Mouse (Mus musculus): ENCODE results near the gene Nemf. TPM values are rescaled to one million over a fixed set of nuclear protein-coding genes. Genes with fewer than 3 reads are reported as not detected.
"Not testable (repeated sequence)": the region's sequence is repeated elsewhere in the genome, so short reads cannot be mapped to it uniquely, and the experiment has no call there.

Gene Nemf
- polyA plus RNA-seq, 2 experiments: 37.8 to 78.6 TPM

DNA sequence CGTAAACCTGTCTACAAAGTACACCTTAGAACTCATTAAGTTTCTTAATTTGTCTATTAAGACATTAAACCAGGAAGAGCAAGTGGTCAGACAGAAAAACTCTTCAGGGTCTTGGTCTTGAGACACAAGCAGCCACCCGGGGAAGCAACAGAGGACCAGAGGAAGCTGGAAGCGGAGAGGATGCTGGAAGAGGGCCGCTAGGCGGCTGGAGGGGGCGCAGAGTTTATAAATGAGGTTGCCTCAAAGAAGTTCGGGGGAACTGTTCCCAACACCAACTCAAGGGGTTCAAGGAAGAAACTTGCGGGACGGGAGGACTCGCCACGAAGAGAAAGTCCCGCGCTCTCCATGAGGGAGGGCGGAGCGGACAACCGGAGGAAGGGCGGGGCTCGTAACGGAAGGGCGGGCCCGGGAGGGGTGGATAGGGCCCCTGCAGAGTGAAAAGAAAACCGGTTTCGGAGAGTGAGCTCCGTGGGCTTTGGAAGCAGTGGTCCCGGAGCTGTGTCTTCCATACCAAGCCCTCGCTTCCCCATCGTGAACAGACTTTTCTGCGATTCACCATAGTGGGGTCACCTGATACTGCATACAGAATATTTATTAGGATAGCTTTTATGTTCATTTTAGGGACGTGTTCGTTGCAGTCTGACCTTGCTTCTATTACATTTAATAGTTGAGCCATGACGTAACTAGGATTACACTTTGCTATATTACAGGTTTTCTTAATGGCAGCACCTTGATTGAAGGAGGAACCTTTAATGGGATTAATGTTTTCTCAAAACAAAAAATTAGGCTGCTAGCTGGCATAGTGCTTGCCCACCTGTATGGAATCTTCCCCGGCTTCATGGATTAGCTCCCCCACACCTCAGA, 7.2 kb upstream of the Nemf start:
- WGBS: 6% methylated on average over 26 of the region's 32 CpGs
- peak; percentile 38 for ATAC-seq (ENCODE audit: low FRiP score, low read depth)
- Histone ChIP-seq H3K27me3 (ENCODE audit: control insufficient read depth, insufficient read depth, low read length) (no peaks in the 10 kb centered on the region), H3K4me3 (replicated peaks; ENCODE audit: low read length) (peak overlapping the region; percentile 40), H3K36me3 (ENCODE audit: control insufficient read depth, insufficient read depth, low read length) (no peaks in the 10 kb centered on the region), H3K9ac (ENCODE audit: low read depth, low read length, severe bottlenecking) (peak overlapping the region; percentile 50), H3K9me3 (ENCODE audit: control insufficient read depth, low read length) (no peaks in the 10 kb centered on the region), H3K4me2 (replicated peaks; ENCODE audit: low read depth, low read length, severe bottlenecking) (peak overlapping the region; percentile 56), H3K4me1 (ENCODE audit: control insufficient read depth, insufficient read depth, low read length) (peaks cover 15% of the 10 kb centered on the region; the same call in 1 of the 2 replicates), H3K27ac (replicated peaks; ENCODE audit: low read depth, low read length) (peak overlapping the region; percentile 76)
- TF ChIP-seq POLR2A (IDR thresholded peaks at IDR 0.05; ENCODE audit: borderline replicate concordance, extremely low read depth, insufficient read depth, insufficient read length): peak; percentile 55; the same call in 1 of the 2 replicates
- DNase-seq (ENCODE audit: low spot score): peak; percentile 77

GRCm38 (mm10) chr12:69363110-69363509, 6.1 kb upstream of the Nemf start:
- not testable (repeated sequence) for H3K27me3 ChIP-seq (ENCODE audit: control insufficient read depth, insufficient read depth, low read length); DNase-seq (ENCODE audit: low spot score); H3K9ac ChIP-seq (ENCODE audit: low read depth, low read length, severe bottlenecking); H3K36me3 ChIP-seq (ENCODE audit: control insufficient read depth, insufficient read depth, low read length); ATAC-seq (ENCODE audit: low FRiP score, low read depth); H3K9me3 ChIP-seq (ENCODE audit: control insufficient read depth, low read length); H3K4me3 ChIP-seq (replicated peaks; ENCODE audit: low read length); H3K27ac ChIP-seq (replicated peaks; ENCODE audit: low read depth, low read length); H3K4me2 ChIP-seq (replicated peaks; ENCODE audit: low read depth, low read length, severe bottlenecking)
- WGBS: 97% methylated on average over 7 of the region's 7 CpGs
- H3K4me1 ChIP-seq (ENCODE audit: control insufficient read depth, insufficient read depth, low read length): peaks cover 15% of the 10 kb centered on the region; the same call in 1 of the 2 replicates

DNA sequence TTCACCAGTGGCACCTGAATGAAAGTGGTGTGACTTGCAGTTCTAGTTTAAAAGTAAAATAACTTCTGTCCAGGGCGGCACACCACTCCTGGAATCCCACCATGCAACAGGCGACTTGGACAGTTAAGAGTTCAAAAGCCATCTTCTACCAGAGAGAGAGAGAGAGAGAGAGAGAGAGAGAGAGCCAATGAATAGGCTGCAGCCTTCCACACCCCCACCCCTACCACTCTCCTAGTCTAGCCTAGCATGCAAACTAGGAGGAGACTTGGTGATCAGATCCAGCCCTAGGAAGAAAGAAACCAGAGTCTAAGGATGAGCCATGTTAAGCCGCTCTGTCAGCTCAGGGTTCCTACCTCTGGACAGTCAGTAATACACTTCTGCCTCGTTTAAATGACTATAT, 5.4 kb upstream of the Nemf start:
- ATAC-seq (ENCODE audit: low FRiP score, low read depth): no peak
- Histone ChIP-seq H3K27me3 (ENCODE audit: control insufficient read depth, insufficient read depth, low read length) (no peaks in the 10 kb centered on the region), H3K9ac (ENCODE audit: low read depth, low read length, severe bottlenecking) (no peak overlapping the region), H3K4me2 (replicated peaks; ENCODE audit: low read depth, low read length, severe bottlenecking) (peak overlapping the region; percentile 75), H3K4me3 (replicated peaks; ENCODE audit: low read length) (0 out of 2 replicates have a peak overlapping the region, but pooled peaks have one; percentile 35), H3K36me3 (ENCODE audit: control insufficient read depth, insufficient read depth, low read length) (no peaks in the 10 kb centered on the region), H3K4me1 (ENCODE audit: control insufficient read depth, insufficient read depth, low read length) (peaks cover 15% of the 10 kb centered on the region; the same call in 1 of the 2 replicates), H3K27ac (replicated peaks; ENCODE audit: low read depth, low read length) (peak overlapping the region; percentile 92; the same call in 1 of the 2 replicates), H3K9me3 (ENCODE audit: control insufficient read depth, low read length) (no peaks in the 10 kb centered on the region)
- DNase-seq (ENCODE audit: low spot score): no peak
- TF ChIP-seq POLR2A (IDR thresholded peaks at IDR 0.05; ENCODE audit: borderline replicate concordance, extremely low read depth, insufficient read depth, insufficient read length): no peak
- 51% methylated on average over 4 of the region's 4 CpGs for WGBS

- peak overlapping the region; percentile 92 for H3K27ac ChIP-seq (replicated peaks; ENCODE audit: low read depth, low read length)
- peak overlapping the region; percentile 64 for H3K9ac ChIP-seq (ENCODE audit: low read depth, low read length, severe bottlenecking)
- TF ChIP-seq POLR2A (IDR thresholded peaks at IDR 0.05; ENCODE audit: borderline replicate concordance, extremely low read depth, insufficient read depth, insufficient read length): no peak
- H3K4me2 ChIP-seq (replicated peaks; ENCODE audit: low read depth, low read length, severe bottlenecking): peak overlapping the region; percentile 75
- ATAC-seq (ENCODE audit: low FRiP score, low read depth) (no peak), DNase-seq (ENCODE audit: low spot score) (no peak)
- H3K4me1 ChIP-seq (ENCODE audit: control insufficient read depth, insufficient read depth, low read length): peaks cover 15% of the 10 kb centered on the region; the same call in 1 of the 2 replicates
- H3K4me3 ChIP-seq (replicated peaks; ENCODE audit: low read length): peak overlapping the region; percentile 35
- no peaks in the 10 kb centered on the region for H3K9me3 ChIP-seq (ENCODE audit: control insufficient read depth, low read length)
- no peaks in the 10 kb centered on the region for H3K36me3 ChIP-seq (ENCODE audit: control insufficient read depth, insufficient read depth, low read length)
- H3K27me3 ChIP-seq (ENCODE audit: control insufficient read depth, insufficient read depth, low read length): no peaks in the 10 kb centered on the region
- 8% methylated on average over 10 of the region's 10 CpGs for WGBS
Measured at GRCm38 (mm10) chr12:69361919-69362318, 5.0 kb upstream of the Nemf start.

DNA sequence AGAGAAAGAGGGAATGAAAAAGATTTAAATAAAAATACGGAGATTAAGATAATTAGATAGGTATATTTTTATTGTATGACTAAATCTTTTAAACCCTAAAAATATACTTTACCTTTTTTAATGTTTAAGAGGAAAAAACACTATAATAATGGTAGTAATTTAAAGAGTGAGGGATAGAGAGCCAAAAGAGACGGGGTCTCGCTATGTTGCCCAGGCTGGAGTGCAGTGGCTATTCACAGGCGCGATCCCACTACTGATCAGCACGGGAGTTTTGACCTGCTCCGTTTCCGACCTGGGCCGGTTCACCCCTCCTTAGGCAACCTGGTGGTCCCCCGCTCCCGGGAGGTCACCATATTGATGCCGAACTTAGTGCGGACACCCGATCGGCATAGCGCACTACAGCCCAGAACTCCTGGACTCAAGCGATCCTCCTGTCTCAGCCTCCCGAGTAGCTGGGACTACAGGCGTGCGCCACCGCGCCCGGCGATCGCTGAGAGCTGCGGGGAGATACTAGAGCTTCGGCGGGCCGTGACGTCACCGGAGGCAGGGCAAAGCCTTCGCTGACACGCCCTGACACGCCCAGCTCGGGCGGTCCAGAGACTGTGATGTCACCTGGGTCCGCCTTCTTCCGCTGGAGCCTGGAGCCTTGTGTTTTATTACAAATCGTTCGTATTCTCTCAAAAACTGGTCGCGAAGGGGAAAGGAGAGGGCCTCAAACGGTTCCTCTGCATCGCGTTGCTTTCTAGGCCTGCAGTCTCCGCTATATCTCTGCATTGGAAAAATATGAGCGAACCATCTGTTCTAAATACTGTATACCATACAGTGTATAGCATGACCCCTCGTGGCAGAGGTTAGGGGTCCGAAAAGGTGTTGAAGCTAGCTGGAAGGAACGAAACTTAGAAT, 4.3 kb upstream of the Nemf start:
- peak; percentile 69; the same call in 1 of the 2 replicates for TF ChIP-seq POLR2A (IDR thresholded peaks at IDR 0.05; ENCODE audit: borderline replicate concordance, extremely low read depth, insufficient read depth, insufficient read length)
- Histone ChIP-seq H3K4me1 (ENCODE audit: control insufficient read depth, insufficient read depth, low read length) (peaks cover 15% of the 10 kb centered on the region; the same call in 1 of the 2 replicates), H3K4me2 (replicated peaks; ENCODE audit: low read depth, low read length, severe bottlenecking) (peak overlapping the region; percentile 75), H3K27ac (replicated peaks; ENCODE audit: low read depth, low read length) (peak overlapping the region; percentile 92), H3K9ac (ENCODE audit: low read depth, low read length, severe bottlenecking) (peak overlapping the region; percentile 64), H3K4me3 (replicated peaks; ENCODE audit: low read length) (peak overlapping the region; percentile 35)
- not testable (repeated sequence) for H3K9me3 ChIP-seq (ENCODE audit: control insufficient read depth, low read length); H3K27me3 ChIP-seq (ENCODE audit: control insufficient read depth, insufficient read depth, low read length); H3K36me3 ChIP-seq (ENCODE audit: control insufficient read depth, insufficient read depth, low read length)
- under 1% methylated on average over 38 of the region's 50 CpGs for WGBS
- peak; percentile 95 for ATAC-seq (ENCODE audit: low FRiP score, low read depth)
- peak; percentile 99 for DNase-seq (ENCODE audit: low spot score)

Data from limb, embryonic 14.5 days (tissue).